Mouse (Mus musculus): Measurements from ENCODE around the gene Tspan32.

Tspan32 gene

GRCm38 (mm10) chr7:143034519-143035450 lies 29.9 kb downstream of the Tspan32 start:
- no peak for DNase-seq

- no peak for DNase-seq
These were observed 31.9 kb downstream of the Tspan32 start for GRCm38 (mm10) chr7:143036787-143037186.

- DNase-seq: no peak
These were observed 32.5 kb downstream of the Tspan32 start for GRCm38 (mm10) chr7:143037306-143037705.

GRCm38 (mm10) chr7:143038174-143038931 lies 33.5 kb downstream of the Tspan32 start:
- no peak for DNase-seq

- DNase-seq: no peak
These were observed 35.7 kb downstream of the Tspan32 start for GRCm38 (mm10) chr7:143040561-143040960.

- no peak for DNase-seq
These were observed 36.4 kb downstream of the Tspan32 start for GRCm38 (mm10) chr7:143041138-143041822.

- peak; percentile 84 to 91 for DNase-seq
These were observed 37.2 kb downstream of the Tspan32 start for GRCm38 (mm10) chr7:143042089-143042488.

GRCm38 (mm10) chr7:143042897-143043300 lies 38.1 kb downstream of the Tspan32 start:
- peak in 1 of 2 experiments; percentile 62 for DNase-seq

- no peak for DNase-seq
These were observed 39.4 kb downstream of the Tspan32 start for GRCm38 (mm10) chr7:143044049-143044825.

- no peak for DNase-seq
These were observed 40.0 kb downstream of the Tspan32 start for GRCm38 (mm10) chr7:143044826-143045206.

- DNase-seq: no peak
These were observed 41.5 kb downstream of the Tspan32 start for GRCm38 (mm10) chr7:143046358-143046757.

GRCm38 (mm10) chr7:143049331-143049730 lies 44.5 kb downstream of the Tspan32 start:
- no peak for DNase-seq

GRCm38 (mm10) chr7:143049841-143050816 lies 45.3 kb downstream of the Tspan32 start:
- DNase-seq: peak; percentile 85 to 86

GRCm38 (mm10) chr7:143051316-143051715 lies 46.5 kb downstream of the Tspan32 start:
- peak in 1 of 2 experiments; percentile 57 for DNase-seq

GRCm38 (mm10) chr7:143052626-143053007 lies 47.8 kb downstream of the Tspan32 start, which contains the start of gene Cd81:
Gene Cd81 (plus strand): TSS chr7:143052739.
- peak; percentile 91 to 93 for DNase-seq

- DNase-seq: peak; percentile 71 to 81
These were observed 48.4 kb downstream of the Tspan32 start for GRCm38 (mm10) chr7:143053008-143053899.

GRCm38 (mm10) chr7:143053961-143054611 lies 49.2 kb downstream of the Tspan32 start:
- DNase-seq: no peak

- no peak for DNase-seq
These were observed 49.7 kb downstream of the Tspan32 start for GRCm38 (mm10) chr7:143054612-143054965.

GRCm38 (mm10) chr7:143055001-143055400 lies 50.2 kb downstream of the Tspan32 start:
- DNase-seq: no peak
